ENCODE assay signal across 8 mouse cellular contexts in genomic region chr15:96488941-96489786, GRCm38 (mm10). TPM values are rescaled to one million over a fixed set of nuclear protein-coding genes. Genes with fewer than 3 reads are reported as not detected.
A peak's percentile ranks its signal among the peaks of the same experiment; 100 is the strongest.
DNase-seq lines count a peak whose midpoint lies in the region; ATAC-seq and TF ChIP-seq lines count a peak whose summit lies in the region.

No protein-coding gene starts in this region.

- no peak overlapping the region for H3K4me3 ChIP-seq in kidney, embryonic 16.5 days (ENCODE audit: low read length)
- H3K4me3 ChIP-seq in forebrain, embryonic 11.5 days (ENCODE audit: low read depth, low read length), result no peak overlapping the region
- H3K4me3 ChIP-seq in hindbrain, postnatal 0 days (ENCODE audit: low read length), result peak overlapping the region; percentile 1

- 29% methylated on average over 20 of the region's 20 CpGs for WGBS in kidney, embryonic 16.5 days
- WGBS in forebrain, embryonic 11.5 days, result 29% methylated on average over 20 of the region's 20 CpGs
- WGBS in hindbrain, postnatal 0 days, result 24% methylated on average over 20 of the region's 20 CpGs

- no peaks in the 10 kb centered on the region for H3K36me3 ChIP-seq in kidney, embryonic 16.5 days (ENCODE audit: insufficient read depth, low read length)
- no peaks in the 10 kb centered on the region for H3K36me3 ChIP-seq in forebrain, embryonic 11.5 days (ENCODE audit: control insufficient read depth, insufficient read depth, low read length)
- H3K36me3 ChIP-seq in hindbrain, postnatal 0 days (ENCODE audit: insufficient read depth, low read length), result no peaks in the 10 kb centered on the region

- TF ChIP-seq CTCF in hindbrain, postnatal 0 days (IDR thresholded peaks at IDR 0.05; ENCODE audit: low read depth), result peak; percentile 66

- H3K4me2 ChIP-seq in kidney, embryonic 16.5 days (replicated peaks; ENCODE audit: low read depth, low read length), result peak overlapping the region; percentile 36
- H3K4me2 ChIP-seq in forebrain, embryonic 11.5 days (ENCODE audit: low read depth, low read length, severe bottlenecking), result peak overlapping the region; percentile 28; the same call in 1 of the 2 replicates
- peak overlapping the region; percentile 49 for H3K4me2 ChIP-seq in hindbrain, postnatal 0 days (ENCODE audit: low read depth, low read length)

- H3K9ac ChIP-seq in kidney, embryonic 16.5 days (replicated peaks; ENCODE audit: low read length), result no peak overlapping the region
- H3K9ac ChIP-seq in forebrain, embryonic 11.5 days (ENCODE audit: low read length), result no peak overlapping the region
- H3K9ac ChIP-seq in hindbrain, postnatal 0 days (replicated peaks; ENCODE audit: low read length), result no peak overlapping the region

- ATAC-seq in kidney, embryonic 16.5 days (ENCODE audit: low FRiP score, low TSS enrichment), result peak; percentile 73; the same call in 1 of the 2 replicates
- peak; percentile 46; the same call in 1 of the 2 replicates for ATAC-seq in forebrain, embryonic 11.5 days (replicated peaks; ENCODE audit: low FRiP score)
- peak; percentile 78 for ATAC-seq in hindbrain, postnatal 0 days
- ATAC-seq in megakaryocyte-erythroid progenitor cell, adult 5-6 weeks (replicated peaks; ENCODE audit: low FRiP score, low TSS enrichment, poor library complexity, severe bottlenecking), result peak; percentile 90

- H3K4me1 ChIP-seq in kidney, embryonic 16.5 days (ENCODE audit: insufficient read depth, low read length), result peaks cover 8% of the 10 kb centered on the region
- no peaks in the 10 kb centered on the region for H3K4me1 ChIP-seq in forebrain, embryonic 11.5 days (replicated peaks; ENCODE audit: control insufficient read depth, insufficient read depth, low read length)
- no peaks in the 10 kb centered on the region; the same call in 1 of the 2 replicates for H3K4me1 ChIP-seq in hindbrain, postnatal 0 days (ENCODE audit: insufficient read depth, low read length)

- no peaks in the 10 kb centered on the region for H3K27me3 ChIP-seq in kidney, embryonic 16.5 days (ENCODE audit: insufficient read depth, low read length)
- H3K27me3 ChIP-seq in forebrain, embryonic 11.5 days (ENCODE audit: control insufficient read depth, insufficient read depth, low read length), result no peaks in the 10 kb centered on the region
- H3K27me3 ChIP-seq in hindbrain, postnatal 0 days (ENCODE audit: insufficient read depth, low read length), result no peaks in the 10 kb centered on the region

- H3K27ac ChIP-seq in kidney, embryonic 16.5 days (ENCODE audit: low read length), result no peak overlapping the region
- no peak overlapping the region for H3K27ac ChIP-seq in forebrain, embryonic 11.5 days (ENCODE audit: low read depth, low read length)
- H3K27ac ChIP-seq in hindbrain, postnatal 0 days, result no peak overlapping the region

- H3K9me3 ChIP-seq in kidney, embryonic 16.5 days (ENCODE audit: low read length), result no peaks in the 10 kb centered on the region
- no peaks in the 10 kb centered on the region for H3K9me3 ChIP-seq in forebrain, embryonic 11.5 days (ENCODE audit: control insufficient read depth, low read length)
- no peaks in the 10 kb centered on the region for H3K9me3 ChIP-seq in hindbrain, postnatal 0 days (ENCODE audit: low read length)

- DNase-seq in kidney, adult 18-20 months, result no peak
- peak; percentile 95 for DNase-seq in MN1 (ENCODE audit: low spot score)
- peak; percentile 65 for DNase-seq in forebrain, embryonic 11.5 days (ENCODE audit: low spot score)
- peak; percentile 71 for DNase-seq in hindbrain, postnatal 0 days (ENCODE audit: low spot score)
- DNase-seq in testis, postnatal 10 days (ENCODE audit: low spot score), result peak; percentile 57
- DNase-seq in cerebellum, adult 18-20 months, result no peak

RNA-seq across cellular contexts. Expression of gene Scaf11, which starts 28.5 kb away (rescaled TPM):
- 84.6 and 96.5 TPM in 2 replicates for polyA plus RNA-seq in kidney, embryonic 16.5 days (2015; fragmentation: Nextera tagmentation; extraction: Ambion mirVana)
- polyA plus RNA-seq in forebrain, embryonic 11.5 days (2014; fragmentation: Nextera tagmentation; extraction: Ambion mirVana), result 105 and 113 TPM in 2 replicates
- total RNA-seq in hindbrain, postnatal 0 days (2014; rRNA removed), result 25.2 and 27.2 TPM in 2 replicates
- polyA plus RNA-seq in hindbrain, postnatal 0 days (2015; fragmentation: Nextera tagmentation; extraction: Ambion mirVana), result 46.1 and 48.4 TPM in 2 replicates
- 96.8 and 113 TPM in 2 replicates for total RNA-seq in megakaryocyte-erythroid progenitor cell, adult 5-6 weeks (2014; fragmentation: Nextera tagmentation)
- total RNA-seq in megakaryocyte-erythroid progenitor cell, adult 5-6 weeks (2017), result 138 and 165 TPM in 2 replicates

Comparison
In these comparisons a context has a peak if more than half of its experiments do, and no peak if none do; other contexts are left out.
1. DNase-seq: peak in MN1 (single experiment), forebrain, embryonic 11.5 days (single experiment), hindbrain, postnatal 0 days (single experiment) and testis, postnatal 10 days (single experiment); none in kidney, adult 18-20 months (single experiment) and cerebellum, adult 18-20 months (0 of 2).
2. Peak in every context shown above with its lines, with median percentiles within 50 percentile points of each other: ATAC-seq and H3K4me2 ChIP-seq.